Mouse (Mus musculus) erythroid progenitor cell, adult 5-6 weeks (primary cell): ENCODE results near the gene Slc13a5. TPM values are rescaled to one million over a fixed set of nuclear protein-coding genes. Genes with fewer than 3 reads are reported as not detected.

Source experiments
- ATAC-seq: replicated peaks from 2 replicates; pipeline ENCODE4 v1.8.0; 2016; ENCODE audit warnings: moderate number of reproducible peaks, mild to moderate bottlenecking, moderate TSS enrichment, inconsistent platforms; ENCODE audit not compliant: poor library complexity, low FRiP score, severe bottlenecking
- total RNA-seq, 2 experiments: library from RNA; stranded (forward) in 1 of 2; stranded (reverse) in 1 of 2; fragments of 150-400 nt in 1 of 2; fragments of 186-747, 209-891 nt in 1 of 2; gene quantifications; 2 replicates each; pipeline versions ENCODE4 v1.2.3 to v1.2.4; 2015 to 2017; ENCODE audit warnings: low replicate concordance in 2 of 2

Gene Slc13a5
- total RNA-seq, 2 experiments from 2014 or later: not detected

DNA sequence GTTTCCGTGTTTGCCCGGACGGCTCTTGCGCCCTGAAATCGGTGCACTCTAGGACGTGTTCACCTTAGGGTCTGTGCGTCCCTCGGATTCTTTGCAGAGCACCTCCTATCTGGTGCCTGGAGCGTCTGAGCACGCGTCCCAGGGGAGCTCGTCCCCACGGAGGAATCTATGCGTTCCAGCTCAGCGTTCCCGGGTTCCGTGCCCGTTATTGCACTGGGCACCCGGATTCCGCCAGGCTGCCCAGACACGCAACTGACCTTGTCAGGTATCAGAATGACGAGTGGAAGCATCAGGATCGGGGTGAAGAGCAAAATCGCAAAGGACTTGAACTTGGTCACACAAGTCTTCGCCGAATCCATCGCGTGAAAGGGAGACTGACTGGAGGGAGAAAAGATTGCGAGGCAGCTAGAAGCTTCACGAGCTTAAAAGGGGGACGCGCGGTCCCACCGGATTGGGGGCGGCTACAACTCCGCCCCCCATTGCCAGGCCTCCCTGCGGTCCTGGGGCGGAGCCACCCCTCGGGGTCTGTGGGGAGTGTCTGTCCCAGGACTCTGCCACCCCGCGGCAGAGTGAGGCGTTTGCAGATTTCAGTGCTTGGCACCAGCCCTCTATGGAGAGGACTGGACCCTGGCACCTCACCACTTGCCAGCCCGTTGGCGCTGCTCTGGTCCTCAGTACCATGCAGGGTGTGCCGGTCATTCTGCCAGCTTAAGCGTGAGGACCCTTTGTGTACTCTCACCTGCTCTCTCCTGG, 639 bp downstream of the Slc13a5 start:
- ATAC-seq: no peak

DNA sequence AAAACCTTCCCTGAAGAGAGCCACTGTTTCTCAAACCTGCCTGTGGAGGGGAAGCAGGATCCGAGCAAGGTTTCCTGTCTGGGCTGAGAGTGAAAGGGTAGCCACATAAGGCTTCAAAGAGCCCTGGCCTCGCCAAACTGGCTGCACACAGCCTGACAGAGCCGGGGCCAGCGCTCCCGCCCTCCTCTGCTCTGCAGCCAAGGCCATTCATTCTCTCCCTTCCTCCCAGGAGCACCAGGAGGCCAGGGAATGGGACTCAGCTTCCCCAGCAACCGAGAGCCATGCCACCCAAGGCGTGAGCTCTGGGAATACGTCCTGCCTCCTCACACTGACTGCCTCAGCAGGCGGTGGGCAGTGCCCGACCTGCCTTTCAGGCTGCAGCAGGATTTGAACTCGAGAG, 1.5 kb downstream of the Slc13a5 start:
- ATAC-seq: no peak

DNA sequence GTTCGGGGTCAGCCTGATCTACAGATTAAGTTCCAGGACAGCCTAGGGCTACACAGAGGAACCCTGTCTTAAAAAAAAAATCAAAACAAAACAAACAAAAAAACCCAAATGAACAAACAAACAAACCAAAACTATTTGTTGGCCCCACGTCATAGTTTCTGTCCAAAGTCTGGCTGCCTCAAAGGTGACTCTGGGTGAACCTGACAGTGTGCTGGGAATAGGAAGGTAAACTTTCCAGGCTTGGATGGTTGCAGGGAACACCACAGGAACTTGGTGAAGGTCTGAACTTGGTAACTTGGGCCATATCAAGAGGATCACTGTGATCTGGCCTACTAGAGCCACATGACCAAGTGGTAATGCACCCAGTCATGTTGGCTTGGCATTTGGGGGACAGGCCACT, 10.6 kb downstream of the Slc13a5 start:
- no peak for ATAC-seq

DNA sequence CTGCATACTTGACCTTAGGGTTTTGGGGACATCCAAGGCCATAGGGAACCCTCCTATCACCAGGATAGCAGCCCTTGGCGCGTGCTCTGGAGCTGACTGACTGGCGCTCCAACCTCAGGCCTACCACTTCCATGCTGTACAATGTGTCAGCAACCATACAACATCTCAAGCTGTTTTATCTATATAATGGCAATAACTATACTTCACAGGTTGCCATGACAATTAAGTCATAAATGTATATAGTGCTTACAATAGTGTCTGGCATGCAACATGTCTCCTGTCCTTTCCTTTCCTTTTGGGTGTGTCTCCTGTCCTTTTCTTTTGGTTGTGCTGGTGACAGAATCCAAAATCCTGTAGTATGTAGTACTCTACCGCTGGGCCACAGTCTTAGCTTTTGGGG, 11.4 kb downstream of the Slc13a5 start:
- ATAC-seq: no peak

DNA sequence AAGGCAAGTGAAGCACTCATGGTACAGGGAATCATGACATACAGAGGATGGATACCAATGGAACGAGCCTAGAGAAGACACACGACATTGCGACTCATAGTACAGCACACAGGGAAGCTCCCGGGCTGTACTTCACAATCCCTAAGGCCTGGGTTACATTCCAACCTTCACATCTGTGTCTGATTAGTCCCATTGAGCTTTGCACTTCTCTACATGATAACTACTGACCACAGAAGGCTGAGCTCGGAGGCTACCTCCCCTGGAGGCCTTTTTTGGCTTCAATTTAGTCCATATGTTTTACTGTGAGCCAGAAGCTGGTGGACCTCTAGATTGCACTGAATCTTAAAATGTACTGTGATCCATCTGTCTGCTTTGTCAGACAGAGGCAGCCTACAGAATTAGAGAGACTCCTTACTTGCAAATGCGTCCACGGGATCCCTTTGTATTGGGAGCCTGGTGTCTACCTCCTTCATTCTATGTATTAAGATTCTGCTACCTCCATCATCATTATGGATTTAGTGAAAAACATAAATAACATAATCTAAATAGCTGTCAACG, 21.7 kb downstream of the Slc13a5 start:
- ATAC-seq: no peak

DNA sequence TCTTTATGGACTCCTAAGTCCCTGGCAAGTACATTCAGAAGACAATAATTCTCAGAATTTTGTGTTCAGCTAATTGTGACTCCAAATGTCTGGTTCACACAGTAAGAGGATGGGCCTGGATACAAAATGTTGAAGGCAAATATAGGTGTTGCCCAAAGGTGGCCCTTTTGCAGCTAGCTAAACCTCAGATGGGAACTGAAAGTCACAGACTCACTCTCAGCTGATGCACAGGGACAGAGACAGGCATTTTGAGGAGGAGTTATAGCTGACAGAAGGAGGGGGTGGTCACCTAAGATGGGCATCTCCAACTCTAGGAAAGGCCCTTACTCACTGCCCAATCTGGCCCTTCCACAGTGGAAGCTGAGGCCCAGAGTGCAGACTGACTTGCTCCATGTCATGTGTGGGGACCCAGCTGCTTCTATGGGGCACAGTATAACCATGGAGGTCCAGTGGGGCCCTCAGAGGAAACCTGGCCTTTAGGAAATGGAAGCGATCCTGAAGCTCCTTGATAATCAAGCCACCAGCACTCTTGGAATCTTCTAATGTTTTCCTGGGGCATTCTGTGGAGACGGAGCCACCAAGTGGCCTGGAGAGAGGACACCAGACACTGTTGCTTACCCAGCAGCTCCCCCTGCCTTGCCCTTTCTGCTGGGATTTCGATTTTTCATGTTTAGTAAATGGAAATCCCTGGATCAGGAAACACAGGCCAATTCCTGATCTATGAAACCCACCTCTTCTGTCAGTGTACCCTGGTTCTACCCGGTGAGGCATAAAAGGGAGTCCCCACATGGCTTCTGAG, 26.8 kb downstream of the Slc13a5 start:
- no peak for ATAC-seq

DNA sequence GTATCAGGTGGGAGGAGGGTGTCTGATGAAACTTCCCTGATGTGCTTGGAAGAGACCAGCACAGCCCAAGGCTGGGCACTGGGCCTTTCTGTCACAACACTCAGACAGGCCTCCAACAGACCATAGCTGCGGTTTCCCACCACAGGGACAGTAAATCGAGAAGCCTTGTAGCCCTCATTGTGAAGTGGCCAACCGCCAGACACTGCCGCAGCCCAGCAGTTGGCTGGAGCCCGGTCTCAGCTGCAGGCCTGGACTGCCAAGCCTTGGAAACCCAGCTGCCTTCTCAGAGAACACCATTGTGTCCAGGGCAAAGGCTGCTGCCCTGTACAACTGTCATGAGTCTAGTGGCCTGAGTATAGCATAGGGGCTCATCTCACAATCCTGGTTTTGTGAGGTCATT, 33.0 kb downstream of the Slc13a5 start:
- ATAC-seq: no peak

DNA sequence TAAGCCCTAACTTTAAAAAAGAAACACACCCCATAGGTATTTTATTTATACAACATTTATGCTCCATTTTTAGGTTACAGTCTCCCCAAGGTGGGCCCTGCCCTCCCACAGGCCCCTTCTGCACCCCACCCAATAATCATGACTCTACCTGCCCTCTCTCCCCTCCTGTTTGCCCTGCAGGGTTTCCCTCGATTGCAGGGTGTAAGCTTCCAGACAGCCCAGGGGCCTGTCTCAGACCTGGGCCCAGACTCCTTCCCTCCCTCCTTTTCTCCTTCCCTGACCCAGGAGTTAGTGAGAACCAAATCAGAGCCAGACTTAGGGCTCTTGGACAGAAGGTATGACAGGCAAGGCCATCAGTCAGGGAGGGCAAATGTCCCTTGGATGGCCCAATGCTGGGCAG, 34.0 kb downstream of the Slc13a5 start:
- ATAC-seq: no peak

DNA sequence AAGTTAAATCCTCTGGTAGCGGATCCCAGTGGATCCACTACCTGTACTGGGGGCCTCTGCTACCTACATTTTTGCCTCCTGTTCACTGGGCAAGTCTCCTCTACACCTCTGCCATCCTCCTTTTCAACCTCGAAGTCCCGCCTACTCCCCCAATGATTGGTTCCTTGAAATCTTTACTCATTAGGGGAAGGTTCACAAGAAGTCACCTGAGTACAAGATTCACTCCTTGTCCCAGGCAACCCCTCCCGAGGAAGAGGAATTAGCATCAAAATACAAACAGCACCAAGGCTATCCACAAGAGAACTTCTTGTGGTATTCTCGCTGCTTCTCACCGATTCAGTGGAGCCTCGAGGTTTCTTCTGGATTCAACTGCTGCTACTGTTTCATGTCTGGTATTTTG, 35.0 kb downstream of the Slc13a5 start:
- no peak for ATAC-seq

DNA sequence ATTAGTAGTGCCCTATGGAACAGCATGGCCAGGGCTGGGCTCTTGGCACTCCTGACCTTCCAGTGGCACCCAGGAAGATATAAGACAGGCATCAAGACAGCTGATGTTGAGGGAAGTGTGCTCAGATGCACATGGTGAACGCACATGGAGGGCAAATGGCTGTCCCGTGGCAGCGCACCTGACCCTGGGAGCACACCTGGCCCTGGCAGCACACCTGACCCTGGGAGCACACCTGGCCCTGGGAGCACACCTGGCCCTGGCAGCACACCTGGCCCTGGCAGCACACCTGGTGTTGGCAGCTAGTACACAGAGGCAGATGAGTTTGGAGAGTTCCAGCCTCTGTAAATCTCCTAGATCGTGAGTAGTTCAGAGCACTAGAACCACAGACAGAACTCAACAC, 38.5 kb downstream of the Slc13a5 start:
- no peak for ATAC-seq

DNA sequence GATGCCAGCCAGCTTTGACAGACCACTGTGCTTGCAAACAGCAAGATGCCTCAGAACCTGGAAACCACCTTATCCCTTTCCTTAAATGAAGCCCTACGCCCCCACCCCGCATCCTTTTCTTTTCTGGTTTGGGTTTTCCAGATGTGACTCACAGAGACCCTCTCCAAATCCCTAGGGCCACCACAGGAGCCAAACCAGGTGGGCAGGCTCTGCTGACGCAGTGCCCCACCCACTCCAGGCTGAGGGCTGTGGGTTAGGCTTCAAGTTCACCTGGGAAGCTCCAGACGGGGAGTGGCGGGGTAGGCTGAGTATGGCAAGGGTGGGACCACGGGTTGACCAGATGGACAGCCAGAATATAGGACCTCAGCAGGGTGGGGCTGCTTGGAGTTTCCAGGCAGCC, 40.1 kb downstream of the Slc13a5 start:
- ATAC-seq: no peak

DNA sequence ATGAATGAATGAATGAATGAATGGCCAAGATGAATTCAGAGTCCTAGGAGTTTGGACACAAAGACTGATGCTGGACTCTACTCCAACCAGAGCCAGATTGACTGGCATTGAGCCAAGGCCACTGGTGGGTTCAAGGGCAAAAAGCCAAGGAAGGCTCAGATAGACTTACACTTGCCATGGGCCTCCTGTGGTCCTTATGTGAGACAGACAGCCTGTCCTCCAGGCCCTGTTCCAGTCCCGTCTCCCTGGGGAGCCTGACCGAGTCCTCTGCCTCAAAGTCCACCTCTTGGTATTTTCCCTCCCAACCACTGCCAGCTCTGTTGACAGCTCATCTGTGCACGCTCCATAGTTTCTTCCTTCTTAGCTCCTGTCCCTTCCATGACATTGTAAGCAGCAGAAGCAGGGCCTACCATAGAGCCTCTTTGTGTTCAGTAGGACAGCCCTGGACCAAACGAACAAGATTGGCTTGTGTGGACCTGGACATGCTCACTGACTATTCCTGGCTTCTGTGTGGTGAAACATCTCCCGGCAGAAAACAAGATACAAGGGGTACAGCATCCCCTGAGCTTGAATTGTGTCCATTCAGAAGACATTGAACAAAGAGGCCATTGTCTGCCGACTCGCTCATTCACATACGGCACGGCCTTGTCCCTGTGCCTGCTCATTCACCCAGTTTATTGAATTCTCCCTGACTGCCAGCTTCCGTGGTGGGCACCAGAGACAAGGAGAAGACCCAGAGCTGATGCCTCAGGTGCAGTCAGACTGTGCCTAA, 40.8 kb downstream of the Slc13a5 start:
- no peak for ATAC-seq

DNA sequence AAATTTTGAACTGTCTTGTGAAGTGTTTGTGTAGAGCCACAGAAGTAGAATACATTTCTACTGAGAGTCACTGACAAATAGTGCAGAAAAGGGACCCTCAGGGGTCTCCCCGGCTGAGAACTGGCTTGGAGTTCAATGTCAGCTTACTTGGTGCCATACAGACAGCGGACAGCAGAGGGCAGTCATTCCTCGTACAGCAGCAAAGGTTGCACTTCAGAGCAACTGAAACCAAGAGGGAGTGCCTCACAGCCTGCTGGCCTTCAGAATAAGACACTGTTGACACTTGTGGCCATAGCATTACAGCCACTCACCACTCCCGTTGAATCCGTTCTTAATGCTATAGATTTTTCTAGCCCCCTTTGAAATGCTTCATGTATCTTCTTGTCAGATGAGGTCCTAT, 42.2 kb downstream of the Slc13a5 start:
- ATAC-seq: no peak

DNA sequence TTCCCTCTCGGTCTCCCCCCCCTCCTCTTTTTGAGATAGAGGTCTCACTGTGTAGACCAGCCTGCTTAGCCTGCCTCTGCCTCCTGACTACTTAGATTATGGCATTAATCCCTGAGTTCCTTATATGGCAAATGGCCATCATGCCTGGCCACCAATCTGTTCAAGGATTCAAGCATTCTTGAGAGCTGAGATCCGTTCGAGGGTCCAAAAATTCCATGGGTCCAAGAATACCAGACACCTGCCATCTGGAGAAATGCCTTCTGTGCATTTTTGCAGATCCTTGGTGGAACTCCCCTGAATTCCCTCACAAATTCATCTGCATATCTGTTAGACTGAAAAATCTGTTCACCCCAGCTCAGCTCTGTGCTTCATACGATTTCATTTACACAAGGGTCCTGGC, 43.6 kb downstream of the Slc13a5 start:
- ATAC-seq: no peak

DNA sequence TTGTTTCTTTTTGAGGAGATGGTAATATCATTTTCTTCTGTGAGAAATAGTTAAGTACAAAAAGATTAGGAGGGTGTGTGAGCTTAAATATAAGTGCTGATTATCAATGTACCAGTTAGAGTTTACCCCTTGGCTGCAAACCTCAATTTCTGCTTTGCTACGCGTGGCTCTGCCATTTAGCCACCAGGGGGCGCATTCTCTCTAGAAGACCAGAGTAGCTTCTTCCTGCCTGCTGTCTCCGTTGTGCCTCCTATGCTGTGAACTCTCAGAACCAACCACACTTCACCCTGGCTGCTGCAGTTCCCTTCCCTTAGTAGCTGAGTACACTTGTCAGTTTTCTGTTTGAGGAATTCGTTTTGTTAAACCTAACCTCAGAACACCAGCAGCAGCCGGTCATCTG, 45.7 kb downstream of the Slc13a5 start:
- ATAC-seq: peak; percentile 71

DNA sequence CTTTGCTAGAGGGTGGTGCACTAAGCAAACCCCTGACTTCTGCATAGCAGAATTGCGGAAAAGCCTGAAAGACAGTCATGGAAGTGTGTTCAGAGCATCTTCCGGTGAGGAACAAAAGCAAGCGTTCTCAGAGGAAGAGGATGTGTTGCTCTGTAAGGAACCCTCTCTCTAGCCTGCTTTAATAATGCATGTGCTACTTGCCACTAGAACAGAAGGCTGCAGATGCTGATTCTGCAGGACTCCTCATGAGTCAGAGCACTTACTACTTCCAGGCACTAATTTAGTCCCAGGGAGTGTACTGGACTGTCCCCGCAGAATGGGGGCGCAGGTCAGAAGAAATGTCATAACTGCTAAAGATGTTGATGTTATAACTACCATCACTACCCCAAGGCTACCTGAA, 49.9 kb downstream of the Slc13a5 start:
- ATAC-seq: no peak

DNA sequence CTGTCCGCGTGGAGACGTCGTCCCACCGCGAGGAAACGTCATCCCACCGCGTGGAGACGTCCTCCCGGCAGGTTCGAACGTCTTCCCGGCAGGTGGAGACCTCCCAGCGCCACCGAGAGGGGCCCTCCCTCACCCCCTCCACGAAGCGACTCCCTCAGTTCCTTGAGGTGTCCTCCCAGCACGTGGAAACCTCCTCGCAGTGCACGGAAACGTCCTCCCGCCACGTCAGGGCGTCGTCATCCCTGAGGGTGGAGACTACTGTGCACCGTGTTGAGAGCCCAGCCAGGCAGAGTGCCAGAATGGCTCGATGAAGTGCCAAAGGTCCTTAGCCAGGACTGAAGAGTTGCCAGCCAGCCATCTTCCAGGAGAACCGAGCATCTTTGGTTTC, 51.6 kb downstream of the Slc13a5 start, which contains the start of gene Med31:
TSS of gene Med31 (minus strand) at position 183 of the 388 bp plus-strand sequence.
- peak; percentile 86 for ATAC-seq

DNA sequence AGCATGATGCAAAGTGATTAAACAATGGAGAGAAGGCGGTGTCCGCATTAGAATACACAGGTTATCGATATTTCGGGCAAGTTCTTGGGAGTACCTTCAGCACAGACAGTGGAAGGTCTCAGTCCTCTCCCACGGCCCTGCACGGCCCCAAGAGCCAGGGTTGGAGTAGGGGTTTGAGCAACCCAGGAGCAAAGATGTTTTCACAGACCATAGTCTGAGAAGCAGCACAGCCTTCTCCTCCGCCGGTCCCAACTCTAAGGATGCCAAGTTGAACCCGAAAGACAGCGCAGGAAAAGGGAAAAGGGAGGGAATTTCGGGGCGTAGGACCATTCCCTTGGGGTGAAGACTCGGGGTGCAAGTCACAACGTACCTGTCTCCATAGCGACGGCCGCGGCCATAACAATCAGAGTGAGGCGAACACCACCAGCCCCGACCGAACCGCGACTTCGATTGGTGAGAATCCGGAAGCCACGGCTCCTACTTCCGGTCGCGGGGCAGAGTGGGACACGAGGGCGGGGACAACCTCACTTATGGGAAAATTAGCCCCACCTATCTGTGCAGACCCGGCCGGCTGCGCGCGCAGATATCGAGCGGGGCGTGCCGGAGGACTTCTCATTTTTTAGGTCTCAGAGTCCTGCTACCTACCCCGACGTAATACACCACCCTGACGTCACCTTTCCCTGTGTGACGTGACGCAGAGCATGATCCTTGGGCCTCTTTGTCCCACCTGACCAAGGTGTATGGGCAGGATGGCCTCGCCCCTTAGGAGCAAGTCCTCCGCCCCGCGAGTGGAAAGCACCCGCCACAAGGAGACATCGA, 52.2 kb downstream of the Slc13a5 start:
- ATAC-seq: peak; percentile 97

DNA sequence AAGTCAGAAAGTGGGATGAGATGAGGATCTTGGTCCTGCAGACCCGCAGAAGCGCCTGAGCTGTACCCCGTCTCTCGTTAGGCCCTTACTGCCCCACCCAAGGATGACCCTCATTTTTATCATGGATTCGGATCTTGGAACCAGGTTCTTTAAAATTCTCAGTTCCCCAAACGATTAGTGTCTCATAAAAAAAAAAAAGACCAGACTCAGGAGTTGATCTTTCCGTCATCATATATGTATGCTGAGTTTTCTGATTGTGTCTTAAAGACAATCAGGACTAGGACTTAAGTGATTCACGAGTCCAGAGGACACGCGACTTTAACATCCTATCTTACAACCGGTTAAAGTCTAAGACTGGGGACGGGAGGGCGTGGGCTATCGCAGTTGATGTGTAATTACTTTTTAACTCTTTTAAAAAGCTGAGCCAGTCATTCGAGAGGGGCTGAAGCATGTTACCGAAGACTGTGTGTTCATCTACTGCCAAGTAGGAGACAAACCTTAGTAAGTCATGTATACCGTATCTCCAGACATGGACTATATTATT, 59.1 kb downstream of the Slc13a5 start:
- ATAC-seq: no peak
